Mouse (Mus musculus) gastrocnemius, postnatal 36 days (tissue): ENCODE data around the gene Ttll11. TPM values are rescaled to one million over a fixed set of nuclear protein-coding genes. Genes with fewer than 3 reads are reported as not detected.

ENCODE experiments used
- DNase-seq, 2 experiments: peaks; one replicate each; pipeline ENCODE4 v3.0.0; 2022
- intact Hi-C: fragments of 180-260 bp; cut with DNase I; formaldehyde crosslinking; loops from one replicate; pipeline ENCODE4 v1.15.1; 2025
- total RNA-seq, 2 experiments: library from RNA; stranded (reverse); gene quantifications; 2 replicates each; pipeline ENCODE4 v1.2.3; 2021

Gene Ttll11
- total RNA-seq, 2 experiments from 2014 or later: 2.7 TPM

GRCm38 (mm10) chr2:35972259-35973001 is 7.3 kb downstream of the Ttll11 start:
- intact Hi-C loops: no loop called here
- no peak for DNase-seq

GRCm38 (mm10) chr2:35965883-35966513 is 13.7 kb downstream of the Ttll11 start:
- DNase-seq: no peak
- intact Hi-C loops: no loop called here

- DNase-seq: no peak
- intact Hi-C loops: no loop called here
Observed at GRCm38 (mm10) chr2:35963280-35963679, 16.4 kb downstream of the Ttll11 start.

GRCm38 (mm10) chr2:35961593-35962127 is 18.1 kb downstream of the Ttll11 start:
- intact Hi-C loops: no loop called here
- DNase-seq: no peak

GRCm38 (mm10) chr2:35957471-35958140 is 22.1 kb downstream of the Ttll11 start:
- DNase-seq: no peak
- intact Hi-C loops: no loop called here

GRCm38 (mm10) chr2:35955211-35955610 is 24.5 kb downstream of the Ttll11 start:
- intact Hi-C loops: no loop called here
- no peak for DNase-seq

GRCm38 (mm10) chr2:35952187-35952958 is 27.3 kb downstream of the Ttll11 start:
- intact Hi-C loops: no loop called here
- DNase-seq: no peak

- DNase-seq: no peak
- intact Hi-C loops: no loop called here
Observed at GRCm38 (mm10) chr2:35944896-35945295, 34.8 kb downstream of the Ttll11 start.

- intact Hi-C loops: no loop called here
- DNase-seq: no peak
Observed at GRCm38 (mm10) chr2:35942960-35943359, 36.8 kb downstream of the Ttll11 start.

GRCm38 (mm10) chr2:35935045-35935444 is 44.7 kb downstream of the Ttll11 start:
- DNase-seq: no peak
- intact Hi-C loops: no loop called here

GRCm38 (mm10) chr2:35933116-35933515 is 46.6 kb downstream of the Ttll11 start:
- no peak for DNase-seq
- intact Hi-C loops: no loop called here

- intact Hi-C loops: no loop called here
- DNase-seq: no peak
Observed at GRCm38 (mm10) chr2:35931619-35932018, 48.1 kb downstream of the Ttll11 start.

- DNase-seq: peak; percentile 61 to 70
- intact Hi-C loops: loop anchor here (1.0 kb wide), 1 partner anchor 391 kb away; no protein-coding TSS in a partner anchor
Observed at GRCm38 (mm10) chr2:35930498-35931149, 49.1 kb downstream of the Ttll11 start.

GRCm38 (mm10) chr2:35928133-35928532 is 51.6 kb downstream of the Ttll11 start:
- peak in 1 of 2 experiments; percentile 32 for DNase-seq
- intact Hi-C loops: no loop called here

- intact Hi-C loops: no loop called here
- no peak for DNase-seq
Observed at GRCm38 (mm10) chr2:35924947-35925346, 54.8 kb downstream of the Ttll11 start.

GRCm38 (mm10) chr2:35922956-35923355 is 56.8 kb downstream of the Ttll11 start:
- intact Hi-C loops: no loop called here
- no peak for DNase-seq

GRCm38 (mm10) chr2:35912090-35912489 is 67.6 kb downstream of the Ttll11 start:
- no peak for DNase-seq

GRCm38 (mm10) chr2:35911675-35912074 is 68.0 kb downstream of the Ttll11 start:
- no peak for DNase-seq
- intact Hi-C loops: no loop called here

More at GRCm38 (mm10) chr2:35912090-35912489, 67.6 kb downstream of the Ttll11 start:
- intact Hi-C loops: no loop called here

GRCm38 (mm10) chr2:35910740-35911139 is 69.0 kb downstream of the Ttll11 start:
- DNase-seq: no peak
- intact Hi-C loops: no loop called here

- DNase-seq: no peak
- intact Hi-C loops: loop anchor here (2.0 to 5.0 kb wide), 2 partner anchors 302 to 371 kb away; no protein-coding TSS in a partner anchor
Observed at GRCm38 (mm10) chr2:35909353-35909752, 70.4 kb downstream of the Ttll11 start.
